Mouse (Mus musculus) liver, embryonic 14.5 days (tissue): ENCODE measurements around the gene Srxn1.

Experiments used
- CTCF ChIP-seq: IDR thresholded peaks from 2 replicates; pipeline ENCODE4 v1.5.1; 2016; ENCODE audit warnings: antibody characterized with exemption, low read depth, control low read depth
- EP300 ChIP-seq: IDR thresholded peaks from 2 replicates; pipeline ENCODE4 v1.6.1; 2016; ENCODE audit warnings: antibody characterized with exemption, low read depth

DNA sequence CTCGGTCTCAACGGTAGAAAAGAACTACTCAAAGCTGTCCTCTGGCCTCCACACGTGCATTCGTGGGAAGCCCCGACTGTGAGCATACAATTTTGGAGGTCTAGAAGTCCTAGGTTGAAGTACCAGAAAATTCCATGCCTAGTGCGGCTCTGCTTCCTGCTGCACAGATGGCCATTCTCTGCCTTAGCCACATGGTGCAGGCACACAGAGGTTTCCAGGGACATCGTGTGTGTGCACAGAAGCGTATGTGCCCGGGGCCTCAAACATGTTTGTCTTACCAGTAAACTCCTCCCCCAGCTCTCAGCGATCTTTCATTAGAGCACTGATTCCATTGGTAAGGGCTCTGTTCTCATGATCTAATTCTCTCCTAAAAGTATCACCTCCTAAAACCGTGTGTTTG, 7.4 kb upstream of the Srxn1 start:
- no peak for TF ChIP-seq EP300
- no peak for TF ChIP-seq CTCF
